Comparison of ENCODE assay signal across 12 mouse cellular contexts in genomic region chr6:29528165-29528505, GRCm38 (mm10). TPM values are rescaled to one million over a fixed set of nuclear protein-coding genes. Genes with fewer than 3 reads are reported as not detected.
A peak's percentile ranks its signal among the peaks of the same experiment; 100 is the strongest.
DNase-seq lines count a peak whose midpoint lies in the region; ATAC-seq lines count a peak whose summit lies in the region.
"Had no signal": no experiment of that assay in that cellular context is flagged by ENCODE, and none has a peak within 500 bp of the region (broad histone marks: within the 10 kb centered on the region; RNA-seq: fewer than 3 reads in every experiment).

No protein-coding gene starts in this region.

- peaks cover 17% of the 10 kb centered on the region for H3K4me1 ChIP-seq in forebrain, embryonic 15.5 days
- peaks cover 17% of the 10 kb centered on the region for H3K4me1 ChIP-seq in forebrain, embryonic 16.5 days (replicated peaks; ENCODE audit: control insufficient read depth, insufficient read depth, low read length)
- peaks cover 34% of the 10 kb centered on the region for H3K4me1 ChIP-seq in lung, embryonic 15.5 days
- H3K4me1 ChIP-seq in hindbrain, embryonic 11.5 days (replicated peaks; ENCODE audit: control insufficient read depth, insufficient read depth, low read length): peaks cover 5% of the 10 kb centered on the region; the same call in 1 of the 2 replicates
- H3K4me1 ChIP-seq in liver, embryonic 16.5 days (ENCODE audit: control insufficient read depth, low read depth, low read length): no peaks in the 10 kb centered on the region; the same call in none of the 2 replicates

- 0 out of 2 replicates have a peak overlapping the region, but pooled peaks have one; percentile 6 for H3K4me3 ChIP-seq in forebrain, embryonic 15.5 days
- H3K4me3 ChIP-seq in forebrain, embryonic 16.5 days (replicated peaks; ENCODE audit: low read length): no peak overlapping the region
- peak overlapping the region; percentile 56 for H3K4me3 ChIP-seq in lung, embryonic 15.5 days
- H3K4me3 ChIP-seq in hindbrain, embryonic 11.5 days (ENCODE audit: low read depth, low read length): no peak overlapping the region
- H3K4me3 ChIP-seq in liver, embryonic 16.5 days (ENCODE audit: low read depth, low read length): peak overlapping the region; percentile 55

- DNase-seq in lung, adult 18-20 months: no peak
- DNase-seq in hindbrain, embryonic 11.5 days (ENCODE audit: low spot score): peak; percentile 37
- no peak for DNase-seq in adrenal gland, adult 2 months
- DNase-seq in layer of hippocampus, adult 9-10 months (ENCODE audit: low spot score): no peak

- no peaks in the 10 kb centered on the region for H3K9me3 ChIP-seq in forebrain, embryonic 15.5 days
- 0 out of 2 replicates have a peak, but pooled peaks cover 4% of the 10 kb centered on the region for H3K9me3 ChIP-seq in forebrain, embryonic 16.5 days (ENCODE audit: control insufficient read depth, low read length)
- H3K9me3 ChIP-seq in lung, embryonic 15.5 days: no peaks in the 10 kb centered on the region
- H3K9me3 ChIP-seq in hindbrain, embryonic 11.5 days (ENCODE audit: control insufficient read depth, low read length): no peaks in the 10 kb centered on the region
- no peaks in the 10 kb centered on the region for H3K9me3 ChIP-seq in liver, embryonic 16.5 days (replicated peaks; ENCODE audit: control insufficient read depth, low read length)

- H3K36me3 ChIP-seq in forebrain, embryonic 15.5 days: no peaks in the 10 kb centered on the region
- no peaks in the 10 kb centered on the region for H3K36me3 ChIP-seq in forebrain, embryonic 16.5 days (ENCODE audit: control insufficient read depth, insufficient read depth)
- no peaks in the 10 kb centered on the region for H3K36me3 ChIP-seq in lung, embryonic 15.5 days
- H3K36me3 ChIP-seq in hindbrain, embryonic 11.5 days (ENCODE audit: control insufficient read depth, insufficient read depth, low read length): no peaks in the 10 kb centered on the region
- no peaks in the 10 kb centered on the region for H3K36me3 ChIP-seq in liver, embryonic 16.5 days (ENCODE audit: control insufficient read depth, insufficient read depth)

- no peak overlapping the region for H3K27ac ChIP-seq in forebrain, embryonic 15.5 days (replicated peaks)
- no peak overlapping the region for H3K27ac ChIP-seq in forebrain, embryonic 16.5 days (ENCODE audit: low read length)
- no peak overlapping the region for H3K27ac ChIP-seq in lung, embryonic 15.5 days
- no peak overlapping the region for H3K27ac ChIP-seq in hindbrain, embryonic 11.5 days (ENCODE audit: low read depth, low read length)
- H3K27ac ChIP-seq in liver, embryonic 16.5 days (ENCODE audit: low read length): no peak overlapping the region; the same call in 1 of the 2 replicates

- 16% methylated on average over 8 of the region's 8 CpGs for WGBS in forebrain, embryonic 15.5 days
- WGBS in forebrain, embryonic 16.5 days: 8% methylated on average over 8 of the region's 8 CpGs
- 14% methylated on average over 8 of the region's 8 CpGs for WGBS in lung, embryonic 15.5 days
- WGBS in hindbrain, embryonic 11.5 days: 16% methylated on average over 8 of the region's 8 CpGs
- WGBS in liver, embryonic 16.5 days (ENCODE audit: insufficient replicate concordance): 11% methylated on average over 8 of the region's 8 CpGs

- H3K27me3 ChIP-seq in forebrain, embryonic 15.5 days: peaks cover 39% of the 10 kb centered on the region; the same call in 1 of the 2 replicates
- peaks cover 35% of the 10 kb centered on the region for H3K27me3 ChIP-seq in forebrain, embryonic 16.5 days (replicated peaks; ENCODE audit: control insufficient read depth, insufficient read depth, low read length)
- H3K27me3 ChIP-seq in lung, embryonic 15.5 days: peaks cover 53% of the 10 kb centered on the region
- H3K27me3 ChIP-seq in hindbrain, embryonic 11.5 days (ENCODE audit: control insufficient read depth, insufficient read depth, low read length): peaks cover 46% of the 10 kb centered on the region
- peaks cover 44% of the 10 kb centered on the region for H3K27me3 ChIP-seq in liver, embryonic 16.5 days (ENCODE audit: control insufficient read depth, insufficient read depth, low read depth, low read length)

- no peak overlapping the region for H3K9ac ChIP-seq in forebrain, embryonic 15.5 days (replicated peaks)
- no peak overlapping the region for H3K9ac ChIP-seq in forebrain, embryonic 16.5 days (replicated peaks; ENCODE audit: low read depth, low read length)
- no peak overlapping the region for H3K9ac ChIP-seq in lung, embryonic 15.5 days
- no peak overlapping the region for H3K9ac ChIP-seq in hindbrain, embryonic 11.5 days (ENCODE audit: low read depth, low read length)
- H3K9ac ChIP-seq in liver, embryonic 16.5 days (ENCODE audit: low read depth, low read length): no peak overlapping the region; the same call in 1 of the 2 replicates

- ATAC-seq in forebrain, embryonic 15.5 days (replicated peaks): no peak
- no peak for ATAC-seq in forebrain, embryonic 16.5 days
- no peak for ATAC-seq in lung, embryonic 15.5 days (ENCODE audit: borderline replicate concordance, extremely low read depth, low FRiP score, low TSS enrichment)
- ATAC-seq in hindbrain, embryonic 11.5 days (ENCODE audit: low FRiP score): no peak
- ATAC-seq in liver, embryonic 16.5 days (ENCODE audit: low read depth): no peak

- no peak overlapping the region for H3K4me2 ChIP-seq in forebrain, embryonic 15.5 days (replicated peaks)
- H3K4me2 ChIP-seq in forebrain, embryonic 16.5 days (ENCODE audit: low read length): no peak overlapping the region
- H3K4me2 ChIP-seq in lung, embryonic 15.5 days: peak overlapping the region; percentile 99
- peak overlapping the region; percentile 8; the same call in 1 of the 2 replicates for H3K4me2 ChIP-seq in hindbrain, embryonic 11.5 days (replicated peaks; ENCODE audit: low read depth, low read length)
- peak overlapping the region; percentile 11; the same call in 1 of the 2 replicates for H3K4me2 ChIP-seq in liver, embryonic 16.5 days (ENCODE audit: low read depth, low read length)

RNA-seq across cellular contexts. Expression of gene Irf5, which starts 1.7 kb away (rescaled TPM):
- polyA plus RNA-seq in forebrain, embryonic 15.5 days (2015; fragmentation: Nextera tagmentation; extraction: Ambion mirVana): 1.3 and 1.4 TPM in 2 replicates
- polyA plus RNA-seq in forebrain, embryonic 16.5 days (2015; fragmentation: Nextera tagmentation; extraction: Ambion mirVana): 1.5 and 2.2 TPM in 2 replicates
- polyA plus RNA-seq in lung, embryonic 15.5 days (2015; fragmentation: Nextera tagmentation; extraction: Ambion mirVana): 4.4 and 6.2 TPM in 2 replicates
- polyA plus RNA-seq in hindbrain, embryonic 11.5 days (2014; fragmentation: Nextera tagmentation; extraction: Ambion mirVana): 2.5 and 2.7 TPM in 2 replicates
- 10.3 and 11.4 TPM in 2 replicates for polyA plus RNA-seq in liver, embryonic 16.5 days (2015; fragmentation: Nextera tagmentation; extraction: Ambion mirVana)
- total RNA-seq in adrenal gland, adult 2 months (2021): 1 to 10 TPM; 4.9 to 6.6 TPM
- polyA plus RNA-seq in adrenal gland, adult 2 months (2012; rRNA removed): 15.0 and 15.1 TPM in 2 replicates

RNA-seq across cellular contexts. Expression of gene Kcp, which starts 20.4 kb away (rescaled TPM):
- polyA plus RNA-seq in forebrain, embryonic 15.5 days (2015; fragmentation: Nextera tagmentation; extraction: Ambion mirVana): 9.6 and 13.3 TPM in 2 replicates
- polyA plus RNA-seq in forebrain, embryonic 16.5 days (2015; fragmentation: Nextera tagmentation; extraction: Ambion mirVana): 15.4 and 17.1 TPM in 2 replicates
- polyA plus RNA-seq in lung, embryonic 15.5 days (2015; fragmentation: Nextera tagmentation; extraction: Ambion mirVana): 14.0 and 14.1 TPM in 2 replicates
- 11.3 and 12.9 TPM in 2 replicates for polyA plus RNA-seq in hindbrain, embryonic 11.5 days (2014; fragmentation: Nextera tagmentation; extraction: Ambion mirVana)
- 1.8 and 2.8 TPM in 2 replicates for polyA plus RNA-seq in liver, embryonic 16.5 days (2015; fragmentation: Nextera tagmentation; extraction: Ambion mirVana)
- 1 to 10 TPM; 1.9 to 2.1 TPM for total RNA-seq in adrenal gland, adult 2 months (2021)
- 6.6 and 8.3 TPM in 2 replicates for polyA plus RNA-seq in adrenal gland, adult 2 months (2012; rRNA removed)
- total RNA-seq: common myeloid progenitor, adult 5-6 weeks had no signal

RNA-seq across cellular contexts. Expression of gene Atp6v1fnb, which starts 56.9 kb away (rescaled TPM):
- 0.29 TPM in 1 of 2 replicates, not detected in the other for polyA plus RNA-seq in forebrain, embryonic 15.5 days (2015; fragmentation: Nextera tagmentation; extraction: Ambion mirVana)
- polyA plus RNA-seq in forebrain, embryonic 16.5 days (2015; fragmentation: Nextera tagmentation; extraction: Ambion mirVana): not detected in 2 replicates
- polyA plus RNA-seq in lung, embryonic 15.5 days (2015; fragmentation: Nextera tagmentation; extraction: Ambion mirVana): not detected in 2 replicates
- not detected in 2 replicates for polyA plus RNA-seq in hindbrain, embryonic 11.5 days (2014; fragmentation: Nextera tagmentation; extraction: Ambion mirVana)
- polyA plus RNA-seq in liver, embryonic 16.5 days (2015; fragmentation: Nextera tagmentation; extraction: Ambion mirVana): 0.13 TPM in 1 of 2 replicates, not detected in the other
- total RNA-seq in adrenal gland, adult 2 months (2021): under 1 TPM in 1 of 2 experiments, not detected in 1; 0.46 TPM
- polyA plus RNA-seq in adrenal gland, adult 2 months (2012; rRNA removed): not detected in 2 replicates
- total RNA-seq: gastrocnemius, postnatal 4 days had no signal
- polyA plus RNA-seq: C2C12; thymus, postnatal 0 days had no signal

Comparison
In these comparisons a context has a peak if more than half of its experiments do, and no peak if none do; other contexts are left out.
1. H3K4me3 ChIP-seq: peak in forebrain, embryonic 15.5 days (single experiment), lung, embryonic 15.5 days (single experiment) and liver, embryonic 16.5 days (single experiment); none in forebrain, embryonic 16.5 days (single experiment) and hindbrain, embryonic 11.5 days (single experiment).
2. H3K4me2 ChIP-seq: peak in lung, embryonic 15.5 days (single experiment), hindbrain, embryonic 11.5 days (single experiment) and liver, embryonic 16.5 days (single experiment); none in forebrain, embryonic 15.5 days (single experiment) and forebrain, embryonic 16.5 days (single experiment).